Mouse (Mus musculus) midbrain, embryonic 16.5 days (tissue): Measurements from ENCODE around the gene Hdac7. TPM values are rescaled to one million over a fixed set of nuclear protein-coding genes. Genes with fewer than 3 reads are reported as not detected.

Source experiments
- polyA plus RNA-seq: library from polyadenylated mRNA; unstranded; fragments of >200 nt; fragmentation: Nextera tagmentation; extraction: Ambion mirVana; gene quantifications from 2 replicates; pipeline ENCODE4 v1.2.1, GENCODE M21; 2015

Hdac7 gene
- polyA plus RNA-seq, 1 experiment from 2014 or later = 28.6 TPM

Other genes with a start within 250 kb of the Hdac7 start
- 37.3 and 41.9 TPM in 2 replicates for gene Rpap3, start 138.7 kb downstream of the Hdac7 start, polyA plus RNA-seq
- gene Endou, start 113.2 kb downstream of the Hdac7 start, polyA plus RNA-seq = 0.14 and 0.23 TPM in 2 replicates
- gene Rapgef3, start 76.5 kb downstream of the Hdac7 start, polyA plus RNA-seq = 19.7 and 21.3 TPM in 2 replicates
- 92.1 and 100 TPM in 2 replicates for gene Slc48a1, start 66.0 kb downstream of the Hdac7 start, polyA plus RNA-seq
- gene Vdr, start 66.1 kb upstream of the Hdac7 start, polyA plus RNA-seq = 0.05 and 0.15 TPM in 2 replicates
- 52.5 and 57.2 TPM in 2 replicates for gene Tmem106c, start 119.7 kb upstream of the Hdac7 start, polyA plus RNA-seq
- 22.6 and 34.8 TPM in 2 replicates for gene Col2a1, start 160.2 kb upstream of the Hdac7 start, polyA plus RNA-seq
- gene Pfkm, start 248.1 kb upstream of the Hdac7 start, polyA plus RNA-seq = 93.9 and 102 TPM in 2 replicates
- gene Senp1, start 249.2 kb upstream of the Hdac7 start, polyA plus RNA-seq = 20.8 and 25.3 TPM in 2 replicates